Mouse (Mus musculus) ovary, adult 10 weeks (tissue): ENCODE data around the gene Kdm5c. TPM values are rescaled to one million over a fixed set of nuclear protein-coding genes. Genes with fewer than 3 reads are reported as not detected.

Experiments
- polyA plus RNA-seq: library from polyadenylated mRNA; stranded (reverse); fragments of 350-450 nt; fragmentation: Illumina TruSeq; extraction: RNeasy Lipid Tissue Mini Kit (QIAGEN cat#74804); gene quantifications from one replicate; pipeline ENCODE4 v1.2.3, GENCODE M21; 2014

Kdm5c gene
- 17.0 TPM for polyA plus RNA-seq

DNA sequence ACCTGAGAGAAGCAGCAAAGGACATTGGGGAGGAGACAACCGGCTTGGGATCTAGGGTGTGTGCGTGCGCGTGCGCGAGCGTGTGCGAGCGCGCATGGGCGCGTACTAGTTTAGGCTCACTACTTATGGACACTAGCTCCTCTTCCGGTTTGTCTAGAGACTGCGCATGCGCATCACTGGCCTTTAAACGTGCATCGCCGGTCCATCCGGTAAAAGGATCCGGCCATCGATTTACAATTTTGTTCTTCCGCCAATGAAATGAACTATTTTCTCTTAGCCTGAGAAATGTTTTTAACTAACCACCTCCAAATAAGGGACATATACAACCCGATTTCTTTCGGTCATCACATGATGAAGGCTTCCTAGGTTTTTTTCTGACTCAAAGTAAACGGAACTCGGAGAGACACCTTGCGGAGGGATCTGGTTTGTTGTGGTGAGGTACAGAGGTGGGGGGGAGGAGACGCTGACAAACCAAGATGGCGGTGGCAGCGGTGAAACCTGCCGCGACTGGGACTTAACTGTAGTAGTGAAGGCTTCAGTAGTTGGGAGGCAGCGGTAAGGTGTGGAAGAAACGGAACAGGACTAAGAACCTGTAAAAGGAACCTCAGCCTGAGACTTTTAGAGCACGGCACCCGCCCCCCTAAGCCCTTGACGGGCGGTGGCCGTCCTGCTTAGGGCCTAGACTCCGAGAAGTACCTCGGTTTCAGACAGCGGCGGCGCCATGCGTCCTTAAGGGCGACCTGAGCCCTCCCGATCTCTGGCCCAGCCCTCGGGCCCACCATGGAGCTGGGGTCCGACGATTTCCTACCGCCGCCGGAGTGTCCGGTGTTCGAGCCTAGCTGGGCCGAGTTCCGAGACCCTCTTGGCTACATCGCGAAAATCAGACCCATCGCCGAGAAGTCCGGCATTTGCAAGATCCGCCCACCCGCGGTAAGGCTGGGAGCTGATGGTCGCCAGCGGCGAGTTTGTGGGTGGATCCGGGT lies at the start of gene Kdm5c:
Gene Kdm5c (plus strand): TSS at position 240 of the 983 bp plus-strand sequence.

Other genes with a start within 250 kb of the Kdm5c start
- gene Hsd17b10, start 231.2 kb upstream of the Kdm5c start, polyA plus RNA-seq = 107 TPM
- 1.1 TPM for gene Ribc1, start 216.7 kb upstream of the Kdm5c start, polyA plus RNA-seq
- gene Smc1a, start 216.6 kb upstream of the Kdm5c start, polyA plus RNA-seq = 118 TPM
- 1.7 TPM for gene Iqsec2, start 88.8 kb upstream of the Kdm5c start, polyA plus RNA-seq
- gene Kantr, start 94.5 kb downstream of the Kdm5c start, polyA plus RNA-seq = 32.6 TPM
- gene Tspyl2, start 109.4 kb downstream of the Kdm5c start, polyA plus RNA-seq = 19.6 TPM
- gene Gpr173, start 135.7 kb downstream of the Kdm5c start, polyA plus RNA-seq = 5.0 TPM